Mouse (Mus musculus): ENCODE measurements at regions not wholly inside any gene's neighbourhood (a gene's known extent, or its start where the extent isn't known, plus 50 kb on each side); places are given as distances from the start of the nearest gene placed in this dataset.
A peak's percentile ranks its signal among the peaks of the same experiment; 100 is the strongest.

- no peak overlapping the region for H3K27ac ChIP-seq (ENCODE audit: insufficient read depth, low read depth, low read length)
- H3K4me3 ChIP-seq (ENCODE audit: insufficient read depth, low read length): no peak overlapping the region
- TF ChIP-seq POLR2A (IDR thresholded peaks at IDR 0.05; ENCODE audit: borderline replicate concordance, low read depth, low read length): no peak
- no peak for TF ChIP-seq CTCF (IDR thresholded peaks at IDR 0.05; ENCODE audit: low read depth, low read length)
- H3K4me1 ChIP-seq (ENCODE audit: control insufficient read depth, insufficient read depth, low read length): no peaks in the 10 kb centered on the region
These were observed 89.4 kb downstream of the Zfp281 start for GRCm38 (mm10) chr1:136714077-136714476.

- H3K4me3 ChIP-seq (ENCODE audit: insufficient read depth, low read length): no peak overlapping the region
- no peak for TF ChIP-seq POLR2A (IDR thresholded peaks at IDR 0.05; ENCODE audit: borderline replicate concordance, low read depth, low read length)
- no peak for TF ChIP-seq CTCF (IDR thresholded peaks at IDR 0.05; ENCODE audit: low read depth, low read length)
- no peaks in the 10 kb centered on the region for H3K4me1 ChIP-seq (ENCODE audit: control insufficient read depth, insufficient read depth, low read length)
These were observed 90.3 kb downstream of the Zfp281 start for GRCm38 (mm10) chr1:136714987-136715386.

GRCm38 (mm10) chr1:136717830-136718517, 93.3 kb downstream of the Zfp281 start:
- H3K4me1 ChIP-seq (ENCODE audit: control insufficient read depth, insufficient read depth, low read length): no peaks in the 10 kb centered on the region
- TF ChIP-seq POLR2A (IDR thresholded peaks at IDR 0.05; ENCODE audit: borderline replicate concordance, low read depth, low read length): no peak
- TF ChIP-seq CTCF (IDR thresholded peaks at IDR 0.05; ENCODE audit: low read depth, low read length): no peak
- no peak overlapping the region for H3K4me3 ChIP-seq (ENCODE audit: insufficient read depth, low read length)
- H3K27ac ChIP-seq (ENCODE audit: insufficient read depth, low read depth, low read length): no peak overlapping the region

More at GRCm38 (mm10) chr1:136714987-136715386, 90.3 kb downstream of the Zfp281 start:
- H3K27ac ChIP-seq (ENCODE audit: insufficient read depth, low read depth, low read length): no peak overlapping the region

- Histone ChIP-seq H3K4me1 (ENCODE audit: control insufficient read depth, insufficient read depth, low read length) (no peaks in the 10 kb centered on the region), H3K27ac (ENCODE audit: insufficient read depth, low read depth, low read length) (no peak overlapping the region), H3K4me3 (ENCODE audit: insufficient read depth, low read length) (no peak overlapping the region)
- TF ChIP-seq POLR2A (IDR thresholded peaks at IDR 0.05; ENCODE audit: borderline replicate concordance, low read depth, low read length) (no peak), CTCF (IDR thresholded peaks at IDR 0.05; ENCODE audit: low read depth, low read length) (no peak)
These were observed 99.2 kb downstream of the Zfp281 start for GRCm38 (mm10) chr1:136723839-136724443.

GRCm38 (mm10) chr1:136725242-136725641, 100.5 kb downstream of the Zfp281 start:
- H3K4me1 ChIP-seq (ENCODE audit: control insufficient read depth, insufficient read depth, low read length): no peaks in the 10 kb centered on the region
- H3K4me3 ChIP-seq (ENCODE audit: insufficient read depth, low read length): no peak overlapping the region
- no peak for TF ChIP-seq POLR2A (IDR thresholded peaks at IDR 0.05; ENCODE audit: borderline replicate concordance, low read depth, low read length)
- TF ChIP-seq CTCF (IDR thresholded peaks at IDR 0.05; ENCODE audit: low read depth, low read length): no peak
- H3K27ac ChIP-seq (ENCODE audit: insufficient read depth, low read depth, low read length): no peak overlapping the region

GRCm38 (mm10) chr1:136726145-136726935, 101.6 kb downstream of the Zfp281 start:
- Histone ChIP-seq H3K4me1 (ENCODE audit: control insufficient read depth, insufficient read depth, low read length) (no peaks in the 10 kb centered on the region), H3K27ac (ENCODE audit: insufficient read depth, low read depth, low read length) (no peak overlapping the region), H3K4me3 (ENCODE audit: insufficient read depth, low read length) (no peak overlapping the region)
- TF ChIP-seq CTCF (IDR thresholded peaks at IDR 0.05; ENCODE audit: low read depth, low read length) (peak; percentile 62), POLR2A (IDR thresholded peaks at IDR 0.05; ENCODE audit: borderline replicate concordance, low read depth, low read length) (no peak)

- TF ChIP-seq CTCF (IDR thresholded peaks at IDR 0.05; ENCODE audit: low read depth, low read length): no peak
- TF ChIP-seq POLR2A (IDR thresholded peaks at IDR 0.05; ENCODE audit: borderline replicate concordance, low read depth, low read length): no peak
- Histone ChIP-seq H3K4me1 (ENCODE audit: control insufficient read depth, insufficient read depth, low read length) (no peaks in the 10 kb centered on the region), H3K4me3 (ENCODE audit: insufficient read depth, low read length) (no peak overlapping the region), H3K27ac (ENCODE audit: insufficient read depth, low read depth, low read length) (no peak overlapping the region)
These were observed 103.3 kb downstream of the Zfp281 start for GRCm38 (mm10) chr1:136727868-136728631.

GRCm38 (mm10) chr1:136728632-136728944, 103.9 kb downstream of the Zfp281 start:
- Histone ChIP-seq H3K4me3 (ENCODE audit: insufficient read depth, low read length) (no peak overlapping the region), H3K27ac (ENCODE audit: insufficient read depth, low read depth, low read length) (no peak overlapping the region), H3K4me1 (ENCODE audit: control insufficient read depth, insufficient read depth, low read length) (no peaks in the 10 kb centered on the region)
- TF ChIP-seq CTCF (IDR thresholded peaks at IDR 0.05; ENCODE audit: low read depth, low read length): no peak
- TF ChIP-seq POLR2A (IDR thresholded peaks at IDR 0.05; ENCODE audit: borderline replicate concordance, low read depth, low read length): no peak

GRCm38 (mm10) chr1:136730638-136731037, 105.9 kb downstream of the Zfp281 start:
- Histone ChIP-seq H3K4me1 (ENCODE audit: control insufficient read depth, insufficient read depth, low read length) (no peaks in the 10 kb centered on the region), H3K27ac (ENCODE audit: insufficient read depth, low read depth, low read length) (no peak overlapping the region), H3K4me3 (ENCODE audit: insufficient read depth, low read length) (no peak overlapping the region)
- TF ChIP-seq POLR2A (IDR thresholded peaks at IDR 0.05; ENCODE audit: borderline replicate concordance, low read depth, low read length) (no peak), CTCF (IDR thresholded peaks at IDR 0.05; ENCODE audit: low read depth, low read length) (no peak)
